Mouse (Mus musculus) neural tube, embryonic 14.5 days (tissue): Measurements from ENCODE around the gene Fam173a. TPM values are rescaled to one million over a fixed set of nuclear protein-coding genes. Genes with fewer than 3 reads are reported as not detected.
A peak's percentile ranks its signal among the peaks of the same experiment; 100 is the strongest.

Experiments
- ATAC-seq: fragments of 200-750 bp; cut with Nextera tagmentation; 2 replicates; pipeline ENCODE4 v1.8.0; 2017; ENCODE audit warnings: low read depth, mild to moderate bottlenecking, moderate TSS enrichment, moderate library complexity
- H3K27ac ChIP-seq: fragments of 300-500 bp; sonication (generic); 2 replicates; pipeline ENCODE4 v1.5.1; 2014; ENCODE audit warnings: low read depth, mild to moderate bottlenecking, control low read depth, low read length, moderate library complexity, mixed read lengths
- H3K27me3 ChIP-seq: fragments of 300-500 bp; sonication (generic); 2 replicates; pipeline ENCODE4 v1.6.1; 2014; ENCODE audit warnings: low read length; ENCODE audit not compliant: control insufficient read depth, insufficient read depth
- H3K36me3 ChIP-seq: fragments of 300-500 bp; sonication (generic); 2 replicates; pipeline ENCODE4 v1.6.1; 2014; ENCODE audit warnings: low read length, mixed read lengths; ENCODE audit not compliant: control insufficient read depth, insufficient read depth
- H3K4me1 ChIP-seq: fragments of 300-500 bp; sonication (generic); 2 replicates; pipeline ENCODE4 v1.6.1; 2014; ENCODE audit warnings: low read length; ENCODE audit not compliant: control insufficient read depth, insufficient read depth
- H3K4me2 ChIP-seq: fragments of 300-500 bp; sonication (generic); 2 replicates; pipeline ENCODE4 v1.6.1; 2014; ENCODE audit warnings: mild to moderate bottlenecking, low read depth, low read length, control low read depth
- H3K4me3 ChIP-seq: fragments of 300-500 bp; sonication (generic); 2 replicates; pipeline ENCODE4 v1.5.1; 2014; ENCODE audit warnings: low read depth, low read length, control low read depth, mixed read lengths
- H3K9ac ChIP-seq: fragments of 300-500 bp; sonication (generic); replicated peaks from 2 replicates; pipeline ENCODE4 v1.6.1; 2014; ENCODE audit warnings: low read depth, mild to moderate bottlenecking, control low read depth, low read length, mixed read lengths
- H3K9me3 ChIP-seq: fragments of 300-500 bp; sonication (generic); 2 replicates; pipeline ENCODE4 v1.6.1; 2016; ENCODE audit warnings: low read length; ENCODE audit not compliant: control insufficient read depth
- WGBS: fragments of 180-500 bp; shearing (Covaris S2); extraction: QIAGEN DNeasy Blood & Tissue Kit; methylation state at CpG from one replicate; pipeline ENCODE4 v1.1.7; 2014; 5-methylcytosine and 5-hydroxymethylcytosine counted together
- polyA plus RNA-seq: library from polyadenylated mRNA; unstranded; fragments of >200 nt; fragmentation: Nextera tagmentation; extraction: Ambion mirVana; gene quantifications from 2 replicates; pipeline ENCODE4 v1.2.1, GENCODE M21; 2014

Gene Fam173a
- polyA plus RNA-seq, 1 experiment from 2014 or later, result 88.4 TPM

GRCm38 (mm10) chr17:25824362-25825142 is 31.9 kb upstream of the Fam173a start:
- H3K36me3 ChIP-seq, result peaks cover 10% of the 10 kb centered on the region; the same call in 1 of the 2 replicates
- 74% methylated on average over 17 of the region's 17 CpGs for WGBS
- H3K27ac ChIP-seq, result no peak overlapping the region
- no peak for ATAC-seq
- no peaks in the 10 kb centered on the region for H3K27me3 ChIP-seq
- H3K4me1 ChIP-seq, result peaks cover 30% of the 10 kb centered on the region
- peak overlapping the region; percentile 63; the same call in 1 of the 2 replicates for H3K9ac ChIP-seq
- H3K4me3 ChIP-seq, result peak overlapping the region; percentile 54
- peak overlapping the region; percentile 99 for H3K4me2 ChIP-seq
- no peaks in the 10 kb centered on the region for H3K9me3 ChIP-seq

GRCm38 (mm10) chr17:25823452-25823851 is 30.8 kb upstream of the Fam173a start, which contains the start of gene Wdr24:
Wdr24 (plus strand) TSS chr17:25823627.
- Histone ChIP-seq H3K27ac (peak within 1 kb of the TSS; percentile 53), H3K27me3 (0 out of 2 replicates have a peak, but pooled peaks cover under 1% of the 10 kb centered on the region), H3K4me3 (peak within 1 kb of the TSS; percentile 54), H3K4me2 (peak within 1 kb of the TSS; percentile 99), H3K36me3 (peaks cover 11% of the 10 kb centered on the region; the same call in 1 of the 2 replicates), H3K9me3 (no peaks in the 10 kb centered on the region), H3K4me1 (peaks cover 26% of the 10 kb centered on the region), H3K9ac (peak within 1 kb of the TSS; percentile 63)
- ATAC-seq, result peak; percentile 75
- 0% methylated on average over 18 of the region's 18 CpGs for WGBS

- peaks cover 4% of the 10 kb centered on the region for H3K4me1 ChIP-seq
- H3K4me2 ChIP-seq, result no peak overlapping the region
- H3K9ac ChIP-seq, result no peak overlapping the region
Observed at GRCm38 (mm10) chr17:25818851-25819780, 26.4 kb upstream of the Fam173a start.

GRCm38 (mm10) chr17:25817662-25818061 is 25.0 kb upstream of the Fam173a start:
- Histone ChIP-seq H3K36me3 (peaks cover 21% of the 10 kb centered on the region), H3K4me1 (0 out of 2 replicates have a peak, but pooled peaks cover 8% of the 10 kb centered on the region), H3K9ac (no peak overlapping the region), H3K4me2 (no peak overlapping the region), H3K4me3 (no peak overlapping the region), H3K27me3 (peaks cover 8% of the 10 kb centered on the region; the same call in 1 of the 2 replicates), H3K27ac (no peak overlapping the region), H3K9me3 (no peaks in the 10 kb centered on the region)
- 88% methylated on average over 11 of the region's 11 CpGs for WGBS
- ATAC-seq, result no peak

More at GRCm38 (mm10) chr17:25818851-25819780, 26.4 kb upstream of the Fam173a start:
- WGBS, result 8% methylated on average over 46 of the region's 46 CpGs
- Histone ChIP-seq H3K4me3 (no peak overlapping the region), H3K36me3 (peaks cover 21% of the 10 kb centered on the region), H3K9me3 (no peaks in the 10 kb centered on the region), H3K27me3 (peaks cover 8% of the 10 kb centered on the region; the same call in 1 of the 2 replicates), H3K27ac (no peak overlapping the region)
- ATAC-seq, result no peak

GRCm38 (mm10) chr17:25813471-25813870 is 20.8 kb upstream of the Fam173a start:
- no peak; the same call in 1 of the 2 replicates for ATAC-seq
- peaks cover 24% of the 10 kb centered on the region for H3K4me1 ChIP-seq
- 2% methylated on average over 20 of the region's 20 CpGs for WGBS
- peak overlapping the region; percentile 34 for H3K4me2 ChIP-seq
- no peak overlapping the region; the same call in 1 of the 2 replicates for H3K9ac ChIP-seq
- H3K4me3 ChIP-seq, result peak overlapping the region; percentile 11; the same call in 1 of the 2 replicates
- no peaks in the 10 kb centered on the region for H3K9me3 ChIP-seq
- peaks cover 8% of the 10 kb centered on the region; the same call in 1 of the 2 replicates for H3K27me3 ChIP-seq
- H3K27ac ChIP-seq, result 0 out of 2 replicates have a peak overlapping the region, but pooled peaks have one; percentile 2
- peaks cover 15% of the 10 kb centered on the region for H3K36me3 ChIP-seq

- Histone ChIP-seq H3K27me3 (no peaks in the 10 kb centered on the region), H3K4me1 (peaks cover 24% of the 10 kb centered on the region), H3K4me3 (no peak overlapping the region), H3K9ac (no peak overlapping the region), H3K27ac (no peak overlapping the region), H3K36me3 (no peaks in the 10 kb centered on the region), H3K4me2 (peak overlapping the region; percentile 99; the same call in 1 of the 2 replicates), H3K9me3 (no peaks in the 10 kb centered on the region)
- WGBS, result 70% methylated on average over 4 of the region's 4 CpGs
- no peak for ATAC-seq
Observed at GRCm38 (mm10) chr17:25810890-25811289, 18.2 kb upstream of the Fam173a start.

GRCm38 (mm10) chr17:25809606-25810340 is 17.1 kb upstream of the Fam173a start:
- peak overlapping the region; percentile 97 for H3K27ac ChIP-seq
- peak; percentile 47; the same call in 1 of the 2 replicates for ATAC-seq
- peaks cover 24% of the 10 kb centered on the region for H3K4me1 ChIP-seq
- H3K4me3 ChIP-seq, result peak overlapping the region; percentile 90
- no peaks in the 10 kb centered on the region for H3K36me3 ChIP-seq
- H3K9ac ChIP-seq, result peak overlapping the region; percentile 94
- no peaks in the 10 kb centered on the region for H3K9me3 ChIP-seq
- H3K4me2 ChIP-seq, result peak overlapping the region; percentile 99
- no peaks in the 10 kb centered on the region for H3K27me3 ChIP-seq
- WGBS, result 5% methylated on average over 23 of the region's 25 CpGs
